Mouse (Mus musculus) limb, embryonic 11.5 days (tissue): ENCODE data around the gene Lamc3. TPM values are rescaled to one million over a fixed set of nuclear protein-coding genes. Genes with fewer than 3 reads are reported as not detected.

Experiments
- ATAC-seq: fragments of 200-750 bp; cut with Nextera tagmentation; 2 replicates; pipeline ENCODE4 v1.8.0; 2017; ENCODE audit warnings: low read depth; ENCODE audit not compliant: insufficient number of reproducible peaks, low FRiP score, low TSS enrichment
- DNase-seq: peaks from one replicate; pipeline ENCODE4 v3.0.0-alpha.2; 2015; ENCODE audit warnings: low spot score
- H3K27ac ChIP-seq: fragments of 300-500 bp; sonication (generic); replicated peaks from 2 replicates; pipeline ENCODE4 v1.5.1; 2014; ENCODE audit warnings: low read depth, mild to moderate bottlenecking, low read length
- H3K27me3 ChIP-seq: fragments of 300-500 bp; sonication (generic); 2 replicates; pipeline ENCODE4 v1.6.1; 2014; ENCODE audit warnings: mild to moderate bottlenecking, low read length, mixed read lengths; ENCODE audit not compliant: control insufficient read depth, insufficient read depth
- H3K36me3 ChIP-seq: fragments of 300-500 bp; sonication (generic); 2 replicates; pipeline ENCODE4 v1.6.1; 2014; ENCODE audit warnings: mild to moderate bottlenecking, low read length, moderate library complexity, mixed read lengths; ENCODE audit not compliant: control insufficient read depth, insufficient read depth
- H3K4me1 ChIP-seq: fragments of 300-500 bp; sonication (generic); 2 replicates; pipeline ENCODE4 v1.6.1; 2014; ENCODE audit warnings: low read length, mixed read lengths; ENCODE audit not compliant: control insufficient read depth, insufficient read depth
- H3K4me2 ChIP-seq: fragments of 300-500 bp; sonication (generic); 2 replicates; pipeline ENCODE4 v1.6.1; 2014; ENCODE audit warnings: low read depth, mild to moderate bottlenecking, moderate library complexity; ENCODE audit not compliant: severe bottlenecking
- H3K4me3 ChIP-seq: fragments of 300-500 bp; sonication (generic); 2 replicates; pipeline ENCODE4 v1.5.1; 2014; ENCODE audit warnings: low read depth, low read length
- H3K9ac ChIP-seq: fragments of 300-500 bp; sonication (generic); 2 replicates; pipeline ENCODE4 v1.6.1; 2014; ENCODE audit warnings: mild to moderate bottlenecking, low read length
- H3K9me3 ChIP-seq: fragments of 300-500 bp; sonication (generic); 2 replicates; pipeline ENCODE4 v1.6.1; 2016; ENCODE audit warnings: low read length; ENCODE audit not compliant: control insufficient read depth
- WGBS: fragments of 180-500 bp; shearing (Covaris S2); extraction: QIAGEN DNeasy Blood & Tissue Kit; methylation state at CpG from one replicate; pipeline ENCODE4 v1.1.7; 2014; 5-methylcytosine and 5-hydroxymethylcytosine counted together
- polyA plus RNA-seq: library from polyadenylated mRNA; unstranded; fragments of >200 nt; fragmentation: Nextera tagmentation; extraction: Ambion mirVana; gene quantifications from 2 replicates; pipeline ENCODE4 v1.2.1, GENCODE M21; 2014

The Lamc3 gene
- polyA plus RNA-seq, 1 experiment from 2014 or later = 0.13 TPM

DNA sequence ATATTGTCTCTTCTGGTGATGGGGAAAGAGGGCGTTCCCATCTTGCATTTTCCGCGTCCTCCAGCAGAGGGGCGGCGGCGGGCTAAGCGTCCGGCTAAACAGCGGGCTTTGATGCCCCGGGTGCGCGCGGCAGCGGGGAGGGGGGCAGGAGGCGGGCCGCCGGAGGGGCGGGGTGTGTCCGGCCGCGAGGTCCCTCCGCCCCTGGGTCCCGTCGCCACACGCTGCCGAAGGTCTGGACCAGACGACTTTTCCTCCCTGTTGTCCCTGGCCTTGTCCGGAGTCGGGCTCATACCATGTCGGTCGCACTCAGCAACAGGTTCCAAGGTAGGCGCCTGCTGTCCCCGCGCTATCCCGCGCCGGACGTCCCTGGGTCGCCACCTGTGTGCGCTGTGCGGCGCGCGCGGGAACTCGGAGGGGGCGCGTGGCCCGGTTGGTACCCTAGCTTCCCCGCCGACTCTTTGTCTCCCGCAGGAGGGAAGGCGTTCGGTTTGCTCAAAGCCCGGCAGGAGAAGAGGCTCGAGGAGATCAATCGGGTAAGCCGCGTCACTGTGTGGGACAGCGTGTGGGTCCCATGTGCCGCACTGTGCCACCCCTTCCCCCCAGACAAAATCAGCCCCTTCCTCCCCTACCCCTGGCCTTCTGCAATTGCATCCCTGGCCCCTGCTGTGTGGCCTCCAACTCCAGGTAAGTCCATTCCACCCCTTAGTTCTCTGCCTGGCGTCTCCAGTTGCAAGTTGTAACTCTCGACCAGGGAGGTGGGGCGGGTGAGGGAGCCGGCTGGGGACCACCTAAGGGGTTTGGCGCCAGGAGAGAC is 63.2 kb downstream of the Lamc3 start, which contains the start of gene Aif1l:
Aif1l (plus strand) TSS at position 82 of the 814 bp plus-strand sequence.
- Histone ChIP-seq H3K36me3 (0 out of 2 replicates have a peak, but pooled peaks cover 2% of the 10 kb centered on the region), H3K4me3 (peak within 1 kb of the TSS; percentile 85), H3K4me2 (peak within 1 kb of the TSS; percentile 87), H3K9ac (peak within 1 kb of the TSS; percentile 80), H3K27me3 (no peaks in the 10 kb centered on the region), H3K9me3 (no peaks in the 10 kb centered on the region), H3K27ac (no peak within 1 kb of the TSS), H3K4me1 (peaks cover 7% of the 10 kb centered on the region)
- WGBS = under 1% methylated on average over 66 of the region's 66 CpGs
- DNase-seq (peak; percentile 89), ATAC-seq (peak; percentile 41; the same call in 1 of the 2 replicates)

GRCm38 (mm10) chr2:31950966-31951365 is 63.9 kb downstream of the Lamc3 start:
- 19% methylated on average over 9 of the region's 9 CpGs for WGBS
- DNase-seq (no peak), ATAC-seq (no peak)
- no peaks in the 10 kb centered on the region for H3K27me3 ChIP-seq
- peak overlapping the region; percentile 80 for H3K9ac ChIP-seq
- peak overlapping the region; percentile 87 for H3K4me2 ChIP-seq
- H3K4me1 ChIP-seq = peaks cover 7% of the 10 kb centered on the region
- peak overlapping the region; percentile 85 for H3K4me3 ChIP-seq
- no peaks in the 10 kb centered on the region for H3K9me3 ChIP-seq
- H3K36me3 ChIP-seq = 0 out of 2 replicates have a peak, but pooled peaks cover 2% of the 10 kb centered on the region
- H3K27ac ChIP-seq = no peak overlapping the region

GRCm38 (mm10) chr2:31952236-31952635 is 65.1 kb downstream of the Lamc3 start:
- Histone ChIP-seq H3K9me3 (no peaks in the 10 kb centered on the region), H3K4me3 (no peak overlapping the region), H3K4me1 (peaks cover 7% of the 10 kb centered on the region), H3K36me3 (0 out of 2 replicates have a peak, but pooled peaks cover 2% of the 10 kb centered on the region), H3K27ac (no peak overlapping the region), H3K27me3 (no peaks in the 10 kb centered on the region), H3K4me2 (no peak overlapping the region), H3K9ac (no peak overlapping the region)
- DNase-seq (no peak), ATAC-seq (no peak)
- WGBS = 91% methylated on average over 10 of the region's 10 CpGs

- no peak overlapping the region for H3K4me3 ChIP-seq
- ATAC-seq (no peak), DNase-seq (no peak)
- H3K4me2 ChIP-seq = no peak overlapping the region
- no peak overlapping the region for H3K9ac ChIP-seq
- 85% methylated on average over 3 of the region's 3 CpGs for WGBS
- H3K36me3 ChIP-seq = 0 out of 2 replicates have a peak, but pooled peaks cover 2% of the 10 kb centered on the region
- H3K27ac ChIP-seq = no peak overlapping the region
- H3K4me1 ChIP-seq = peaks cover 7% of the 10 kb centered on the region
- no peaks in the 10 kb centered on the region for H3K27me3 ChIP-seq
- no peaks in the 10 kb centered on the region for H3K9me3 ChIP-seq
Observed at GRCm38 (mm10) chr2:31952725-31953124, 65.6 kb downstream of the Lamc3 start.

GRCm38 (mm10) chr2:31953687-31954086 is 66.6 kb downstream of the Lamc3 start:
- Histone ChIP-seq H3K9ac (no peak overlapping the region), H3K36me3 (0 out of 2 replicates have a peak, but pooled peaks cover 2% of the 10 kb centered on the region), H3K4me3 (no peak overlapping the region), H3K9me3 (no peaks in the 10 kb centered on the region), H3K4me2 (no peak overlapping the region), H3K4me1 (peaks cover 7% of the 10 kb centered on the region), H3K27me3 (no peaks in the 10 kb centered on the region), H3K27ac (no peak overlapping the region)
- ATAC-seq (no peak), DNase-seq (no peak)
- 78% methylated on average over 8 of the region's 8 CpGs for WGBS

DNA sequence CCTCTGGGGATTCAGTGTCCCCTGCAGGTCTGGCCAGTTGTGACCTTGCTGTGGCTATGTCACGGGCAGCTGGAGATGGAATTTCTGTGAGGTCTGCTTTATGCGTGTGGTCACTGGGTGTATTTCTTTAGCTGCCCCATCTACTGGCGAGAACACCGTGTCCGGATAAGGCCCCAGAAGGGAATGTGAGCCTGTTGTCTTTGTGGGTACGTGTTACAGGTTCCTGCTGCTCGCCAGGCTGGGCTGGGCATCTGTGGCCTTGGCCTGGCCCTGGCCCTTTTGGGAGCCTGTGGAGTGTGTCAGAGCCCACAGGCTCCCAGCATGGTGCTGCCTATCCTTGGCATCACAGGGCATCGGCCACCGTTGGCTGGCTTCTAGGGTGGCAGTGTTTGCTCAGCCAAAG is 67.7 kb downstream of the Lamc3 start:
- Histone ChIP-seq H3K9me3 (no peaks in the 10 kb centered on the region), H3K27ac (no peak overlapping the region), H3K9ac (no peak overlapping the region), H3K4me1 (peaks cover 7% of the 10 kb centered on the region), H3K27me3 (no peaks in the 10 kb centered on the region), H3K4me3 (no peak overlapping the region), H3K4me2 (no peak overlapping the region), H3K36me3 (0 out of 2 replicates have a peak, but pooled peaks cover 2% of the 10 kb centered on the region)
- WGBS = 93% methylated on average over 9 of the region's 9 CpGs
- ATAC-seq = no peak
- no peak for DNase-seq

GRCm38 (mm10) chr2:31955686-31956085 is 68.6 kb downstream of the Lamc3 start:
- DNase-seq = no peak
- WGBS = 84% methylated on average over 5 of the region's 5 CpGs
- Histone ChIP-seq H3K27ac (no peak overlapping the region), H3K4me3 (no peak overlapping the region), H3K36me3 (0 out of 2 replicates have a peak, but pooled peaks cover 2% of the 10 kb centered on the region), H3K9me3 (no peaks in the 10 kb centered on the region), H3K4me2 (no peak overlapping the region), H3K4me1 (peaks cover 7% of the 10 kb centered on the region), H3K27me3 (no peaks in the 10 kb centered on the region), H3K9ac (no peak overlapping the region)
- ATAC-seq = no peak

- ATAC-seq (no peak), DNase-seq (no peak)
- H3K27me3 ChIP-seq = no peaks in the 10 kb centered on the region
- H3K36me3 ChIP-seq = 0 out of 2 replicates have a peak, but pooled peaks cover 2% of the 10 kb centered on the region
- no peak overlapping the region for H3K4me2 ChIP-seq
- WGBS = 86% methylated on average over 10 of the region's 10 CpGs
- H3K4me3 ChIP-seq = no peak overlapping the region
- no peak overlapping the region for H3K27ac ChIP-seq
- H3K4me1 ChIP-seq = no peaks in the 10 kb centered on the region; the same call in 1 of the 2 replicates
- H3K9me3 ChIP-seq = no peaks in the 10 kb centered on the region
- no peak overlapping the region for H3K9ac ChIP-seq
Observed at GRCm38 (mm10) chr2:31957211-31957610, 70.1 kb downstream of the Lamc3 start.
